Mouse (Mus musculus): ENCODE measurements at regions not wholly inside any gene's neighbourhood (a gene's known extent, or its start where the extent isn't known, plus 50 kb on each side); places are given as distances from the start of the nearest gene placed in this dataset.

- no peak for DNase-seq
Measured at GRCm38 (mm10) chr11:24628619-24629018, 550.8 kb downstream of the Bcl11a start.

GRCm38 (mm10) chr11:24629431-24629830 is 551.6 kb downstream of the Bcl11a start:
- Histone ChIP-seq H3K36me3 (no peaks in the 10 kb centered on the region), H3K9ac (no peak overlapping the region), H3K27me3 (no peaks in the 10 kb centered on the region), H3K27ac (no peak overlapping the region), H3K9me3 (replicated peaks) (no peaks in the 10 kb centered on the region), H3K4me2 (no peak overlapping the region), H3K4me1 (replicated peaks) (no peaks in the 10 kb centered on the region), H3K4me3 (replicated peaks) (no peak overlapping the region)
- whole genome bisulfite sequencing (ENCODE audit: insufficient replicate concordance): 35% methylated on average over 4 of the region's 4 CpGs
- no peak for ATAC-seq (ENCODE audit: low read depth)
- no peak for DNase-seq

More at GRCm38 (mm10) chr11:24628619-24629018, 550.8 kb downstream of the Bcl11a start:
- no peaks in the 10 kb centered on the region for H3K9me3 ChIP-seq (replicated peaks)
- WGBS (ENCODE audit: insufficient replicate concordance): 60% methylated on average over 5 of the region's 5 CpGs
- no peaks in the 10 kb centered on the region for H3K27me3 ChIP-seq
- no peaks in the 10 kb centered on the region for H3K36me3 ChIP-seq
- H3K4me2 ChIP-seq: no peak overlapping the region
- H3K9ac ChIP-seq: no peak overlapping the region
- no peaks in the 10 kb centered on the region for H3K4me1 ChIP-seq (replicated peaks)
- H3K4me3 ChIP-seq (replicated peaks): no peak overlapping the region
- H3K27ac ChIP-seq: no peak overlapping the region
- no peak for ATAC-seq (ENCODE audit: low read depth)

- Histone ChIP-seq H3K4me3 (replicated peaks) (no peak overlapping the region), H3K4me1 (replicated peaks) (no peaks in the 10 kb centered on the region), H3K27me3 (no peaks in the 10 kb centered on the region), H3K4me2 (no peak overlapping the region), H3K36me3 (no peaks in the 10 kb centered on the region), H3K9me3 (replicated peaks) (no peaks in the 10 kb centered on the region), H3K9ac (no peak overlapping the region), H3K27ac (no peak overlapping the region)
- 19% methylated on average over 1 of the region's 1 CpGs for WGBS (ENCODE audit: insufficient replicate concordance)
- DNase-seq (no peak), ATAC-seq (ENCODE audit: low read depth) (no peak)
Measured at GRCm38 (mm10) chr11:24630403-24630900, 552.6 kb downstream of the Bcl11a start.

GRCm38 (mm10) chr11:24631651-24632050 is 553.8 kb downstream of the Bcl11a start:
- H3K27ac ChIP-seq: no peak overlapping the region
- H3K27me3 ChIP-seq: no peaks in the 10 kb centered on the region
- ATAC-seq (ENCODE audit: low read depth) (no peak), DNase-seq (no peak)
- no peaks in the 10 kb centered on the region for H3K4me1 ChIP-seq (replicated peaks)
- 68% methylated on average over 2 of the region's 2 CpGs for WGBS (ENCODE audit: insufficient replicate concordance)
- no peaks in the 10 kb centered on the region for H3K36me3 ChIP-seq
- no peak overlapping the region for H3K4me2 ChIP-seq
- no peak overlapping the region for H3K9ac ChIP-seq
- no peak overlapping the region for H3K4me3 ChIP-seq (replicated peaks)
- no peaks in the 10 kb centered on the region for H3K9me3 ChIP-seq (replicated peaks)

GRCm38 (mm10) chr11:24636716-24637115 is 558.9 kb downstream of the Bcl11a start:
- no peaks in the 10 kb centered on the region for H3K27me3 ChIP-seq
- H3K4me2 ChIP-seq: no peak overlapping the region
- H3K9ac ChIP-seq: no peak overlapping the region
- 69% methylated on average over 4 of the region's 4 CpGs for WGBS (ENCODE audit: insufficient replicate concordance)
- no peak for ATAC-seq (ENCODE audit: low read depth)
- no peaks in the 10 kb centered on the region for H3K9me3 ChIP-seq (replicated peaks)
- H3K4me1 ChIP-seq (replicated peaks): no peaks in the 10 kb centered on the region
- H3K4me3 ChIP-seq (replicated peaks): no peak overlapping the region
- DNase-seq: no peak
- no peak overlapping the region for H3K27ac ChIP-seq
- H3K36me3 ChIP-seq: no peaks in the 10 kb centered on the region

GRCm38 (mm10) chr11:24643439-24644109 is 565.7 kb downstream of the Bcl11a start:
- WGBS (ENCODE audit: insufficient replicate concordance): 63% methylated on average over 11 of the region's 11 CpGs
- Histone ChIP-seq H3K36me3 (no peaks in the 10 kb centered on the region), H3K4me2 (no peak overlapping the region), H3K9ac (no peak overlapping the region), H3K27me3 (no peaks in the 10 kb centered on the region), H3K9me3 (replicated peaks) (no peaks in the 10 kb centered on the region), H3K4me3 (replicated peaks) (no peak overlapping the region), H3K4me1 (replicated peaks) (no peaks in the 10 kb centered on the region), H3K27ac (no peak overlapping the region)
- ATAC-seq (ENCODE audit: low read depth) (no peak), DNase-seq (no peak)

- no peak for ATAC-seq (ENCODE audit: low read depth)
- H3K9ac ChIP-seq: no peak overlapping the region
- no peak overlapping the region for H3K4me3 ChIP-seq (replicated peaks)
- 43% methylated on average over 3 of the region's 3 CpGs for WGBS (ENCODE audit: insufficient replicate concordance)
- no peaks in the 10 kb centered on the region for H3K9me3 ChIP-seq (replicated peaks)
- no peaks in the 10 kb centered on the region for H3K4me1 ChIP-seq (replicated peaks)
- H3K27ac ChIP-seq: no peak overlapping the region
- H3K4me2 ChIP-seq: no peak overlapping the region
- H3K36me3 ChIP-seq: no peaks in the 10 kb centered on the region
- DNase-seq: no peak
- H3K27me3 ChIP-seq: no peaks in the 10 kb centered on the region
Measured at GRCm38 (mm10) chr11:24652852-24653251, 575.0 kb downstream of the Bcl11a start.

GRCm38 (mm10) chr11:24664082-24664481 is 586.2 kb downstream of the Bcl11a start:
- whole genome bisulfite sequencing (ENCODE audit: insufficient replicate concordance): 84% methylated on average over 4 of the region's 4 CpGs

GRCm38 (mm10) chr11:24665310-24665709 is 587.5 kb downstream of the Bcl11a start:
- H3K4me1 ChIP-seq (replicated peaks): no peaks in the 10 kb centered on the region
- H3K4me2 ChIP-seq: no peak overlapping the region
- DNase-seq (no peak), ATAC-seq (ENCODE audit: low read depth) (no peak)
- no peaks in the 10 kb centered on the region for H3K27me3 ChIP-seq
- 50% methylated on average over 2 of the region's 2 CpGs for WGBS (ENCODE audit: insufficient replicate concordance)
- no peak overlapping the region for H3K27ac ChIP-seq
- H3K9me3 ChIP-seq (replicated peaks): no peaks in the 10 kb centered on the region
- no peak overlapping the region for H3K9ac ChIP-seq
- H3K4me3 ChIP-seq (replicated peaks): no peak overlapping the region
- no peaks in the 10 kb centered on the region for H3K36me3 ChIP-seq

More at GRCm38 (mm10) chr11:24664082-24664481, 586.2 kb downstream of the Bcl11a start:
- Histone ChIP-seq H3K9me3 (replicated peaks) (no peaks in the 10 kb centered on the region), H3K4me2 (no peak overlapping the region), H3K9ac (no peak overlapping the region), H3K27ac (no peak overlapping the region), H3K4me3 (replicated peaks) (no peak overlapping the region), H3K4me1 (replicated peaks) (no peaks in the 10 kb centered on the region), H3K27me3 (no peaks in the 10 kb centered on the region), H3K36me3 (no peaks in the 10 kb centered on the region)
- ATAC-seq (ENCODE audit: low read depth) (no peak), DNase-seq (no peak)

- Histone ChIP-seq H3K27me3 (no peaks in the 10 kb centered on the region), H3K9ac (no peak overlapping the region), H3K4me3 (replicated peaks) (no peak overlapping the region), H3K4me1 (replicated peaks) (no peaks in the 10 kb centered on the region), H3K27ac (no peak overlapping the region), H3K4me2 (no peak overlapping the region), H3K36me3 (no peaks in the 10 kb centered on the region), H3K9me3 (replicated peaks) (no peaks in the 10 kb centered on the region)
- 57% methylated on average over 4 of the region's 4 CpGs for WGBS (ENCODE audit: insufficient replicate concordance)
- ATAC-seq (ENCODE audit: low read depth): no peak
- no peak for DNase-seq
Measured at GRCm38 (mm10) chr11:24671662-24672061, 593.8 kb downstream of the Bcl11a start.

GRCm38 (mm10) chr11:24673248-24674207 is 595.7 kb downstream of the Bcl11a start:
- Histone ChIP-seq H3K4me3 (replicated peaks) (no peak overlapping the region), H3K9ac (no peak overlapping the region), H3K4me2 (no peak overlapping the region), H3K36me3 (no peaks in the 10 kb centered on the region), H3K4me1 (replicated peaks) (no peaks in the 10 kb centered on the region), H3K27ac (no peak overlapping the region), H3K27me3 (no peaks in the 10 kb centered on the region), H3K9me3 (replicated peaks) (no peaks in the 10 kb centered on the region)
- DNase-seq (no peak), ATAC-seq (ENCODE audit: low read depth) (no peak)
- WGBS (ENCODE audit: insufficient replicate concordance): 49% methylated on average over 7 of the region's 7 CpGs
